In the genomic region with DNA sequence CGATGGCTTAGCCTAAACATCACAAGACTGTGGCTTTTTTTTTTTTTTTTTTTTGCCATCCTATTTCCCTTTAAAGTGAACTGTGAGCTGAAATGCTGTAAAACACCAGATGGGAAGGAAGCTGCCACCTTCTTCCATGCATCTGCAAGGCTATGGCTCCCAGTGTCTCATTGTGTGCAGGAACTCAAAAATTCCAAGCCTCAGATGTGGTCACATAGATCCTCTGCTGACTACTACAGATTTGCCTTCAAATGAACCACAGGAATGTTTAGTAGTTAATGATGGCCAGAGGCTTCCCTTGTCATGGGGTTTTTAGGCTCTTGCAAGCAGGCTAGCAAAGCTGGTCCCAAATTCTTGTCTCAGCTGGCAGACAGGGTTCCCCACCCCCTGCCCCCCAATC, we compare ENCODE assay signal across 21 mouse cellular contexts.
A peak's percentile ranks its signal among the peaks of the same experiment; 100 is the strongest.
DNase-seq lines count a peak whose midpoint lies in the region; ATAC-seq and TF ChIP-seq lines count a peak whose summit lies in the region.
"Had no signal": no experiment of that assay in that cellular context is flagged by ENCODE, and none has a peak within 500 bp of the region (broad histone marks: within the 10 kb centered on the region; RNA-seq: fewer than 3 reads in every experiment).

No protein-coding gene starts in this region.

- no peaks in the 10 kb centered on the region for H3K9me3 ChIP-seq in lung, embryonic 14.5 days (ENCODE audit: low read depth, low read length)
- H3K9me3 ChIP-seq in embryonic facial prominence, embryonic 14.5 days (ENCODE audit: control insufficient read depth, low read length), result no peaks in the 10 kb centered on the region
- H3K9me3 ChIP-seq in limb, embryonic 14.5 days (ENCODE audit: control insufficient read depth, low read length), result no peaks in the 10 kb centered on the region
- H3K9me3 ChIP-seq: hindbrain, embryonic 15.5 days; midbrain, embryonic 10.5 days; neural tube, embryonic 15.5 days had no signal

- CTCF ChIA-PET in Patski (lab: Charles Lee), result interaction anchor here (0.9 kb wide), 1 partner anchor 12 kb away, joined by 4 read pairs; no protein-coding TSS in a partner anchor

- POLR2A ChIA-PET in Patski (lab: Charles Lee), result interaction anchor here (0.7 kb wide), 1 partner anchor 74 kb away, joined by 4 read pairs; no protein-coding TSS in a partner anchor

- in situ Hi-C loops in Patski (cut with MboI; ENCODE audit: low pct_unique_long_range_greater_than_20kb), result no loop called here

- H3K27ac ChIP-seq in lung, embryonic 14.5 days (ENCODE audit: low read depth), result peak overlapping the region; percentile 24; the same call in 1 of the 2 replicates
- H3K27ac ChIP-seq in embryonic facial prominence, embryonic 14.5 days (replicated peaks; ENCODE audit: low read depth, low read length), result no peak overlapping the region
- H3K27ac ChIP-seq in limb, embryonic 14.5 days (replicated peaks; ENCODE audit: low read depth, low read length), result no peak overlapping the region
- no peak overlapping the region for H3K27ac ChIP-seq in left cerebral cortex, adult 2 months
- H3K27ac ChIP-seq: gastrocnemius, adult 2 months; hindbrain, embryonic 15.5 days; midbrain, embryonic 10.5 days; neural tube, embryonic 15.5 days had no signal

- no peaks in the 10 kb centered on the region for H3K4me1 ChIP-seq in lung, embryonic 14.5 days (ENCODE audit: insufficient read depth)
- H3K4me1 ChIP-seq in embryonic facial prominence, embryonic 14.5 days (ENCODE audit: control insufficient read depth, insufficient read depth, low read length), result no peaks in the 10 kb centered on the region
- H3K4me1 ChIP-seq in limb, embryonic 14.5 days (ENCODE audit: control insufficient read depth, insufficient read depth, low read length), result peaks cover 7% of the 10 kb centered on the region
- H3K4me1 ChIP-seq: hindbrain, embryonic 15.5 days; midbrain, embryonic 10.5 days; neural tube, embryonic 15.5 days had no signal

- intact Hi-C loops in left cerebral cortex, adult 2 months (cut with DNase I), result no loop called here

- ATAC-seq in lung, embryonic 14.5 days (ENCODE audit: insufficient read depth), result no peak; the same call in 1 of the 2 replicates
- ATAC-seq in Patski, result peak; percentile 100
- ATAC-seq in embryonic facial prominence, embryonic 14.5 days (ENCODE audit: low read depth), result peak; percentile 62
- peak; percentile 30; the same call in 1 of the 2 replicates for ATAC-seq in limb, embryonic 14.5 days (ENCODE audit: low FRiP score, low read depth)
- no peak for ATAC-seq in CD4-positive, CD25-positive, alpha-beta regulatory T cell, adult 4 months
- ATAC-seq: activated CD4-positive, CD25-positive, alpha-beta regulatory T cell, adult 4 months; liver, postnatal 0 days had no signal

- peak; percentile 44 for DNase-seq in lung, embryonic 14.5 days
- no peak for DNase-seq in lung, postnatal 4 days
- DNase-seq in Patski (ENCODE audit: low read depth, low spot score), result peak; percentile 81
- DNase-seq in embryonic facial prominence, embryonic 14.5 days (ENCODE audit: low spot score), result peak; percentile 87
- peak; percentile 57 for DNase-seq in limb, embryonic 14.5 days (ENCODE audit: low spot score)
- no peak for DNase-seq in left cerebral cortex, adult 2 months (ENCODE audit: extremely low spot score in 1 of 2, low spot score in 2 of 2)
- no peak for DNase-seq in thymus, postnatal 4 days
- DNase-seq: cerebellum, postnatal 36 days; gastrocnemius, adult 2 months; heart, postnatal 14 days; kidney, adult 18-20 months; kidney, postnatal 4 days; layer of hippocampus, postnatal 36 days; left cerebral cortex, postnatal 4 days; liver, postnatal 0 days; thymus, adult 2 months had no signal

- no peaks in the 10 kb centered on the region for H3K36me3 ChIP-seq in lung, embryonic 14.5 days (ENCODE audit: insufficient read depth)
- H3K36me3 ChIP-seq in embryonic facial prominence, embryonic 14.5 days (ENCODE audit: control insufficient read depth, insufficient read depth, low read length), result no peaks in the 10 kb centered on the region
- no peaks in the 10 kb centered on the region for H3K36me3 ChIP-seq in limb, embryonic 14.5 days (ENCODE audit: control insufficient read depth, insufficient read depth, low read length)
- H3K36me3 ChIP-seq: hindbrain, embryonic 15.5 days; midbrain, embryonic 10.5 days; neural tube, embryonic 15.5 days had no signal

- no peak for TF ChIP-seq CTCF in lung, embryonic 14.5 days (IDR thresholded peaks at IDR 0.05; ENCODE audit: low read depth)
- no peak for TF ChIP-seq CTCF in Patski (IDR thresholded peaks at IDR 0.05)
- no peak for TF ChIP-seq CTCF in left cerebral cortex, adult 2 months (IDR thresholded peaks at IDR 0.05)

- WGBS in lung, embryonic 14.5 days, result 26% methylated on average over 1 of the region's 1 CpGs
- 36% methylated on average over 1 of the region's 1 CpGs for whole genome bisulfite sequencing in embryonic facial prominence, embryonic 14.5 days
- WGBS in limb, embryonic 14.5 days, result 10% methylated on average over 1 of the region's 1 CpGs

- no peak overlapping the region for H3K4me3 ChIP-seq in lung, embryonic 14.5 days (ENCODE audit: low read depth, low read length)
- no peak overlapping the region for H3K4me3 ChIP-seq in embryonic facial prominence, embryonic 14.5 days (ENCODE audit: low read depth, low read length)
- H3K4me3 ChIP-seq in limb, embryonic 14.5 days (replicated peaks; ENCODE audit: low read length), result no peak overlapping the region
- no peak overlapping the region for H3K4me3 ChIP-seq in left cerebral cortex, adult 2 months
- H3K4me3 ChIP-seq: gastrocnemius, adult 2 months; hindbrain, embryonic 15.5 days; midbrain, embryonic 10.5 days; neural tube, embryonic 15.5 days had no signal

- no peaks in the 10 kb centered on the region for H3K27me3 ChIP-seq in lung, embryonic 14.5 days (ENCODE audit: insufficient read depth, low read length)
- no peaks in the 10 kb centered on the region for H3K27me3 ChIP-seq in Patski
- H3K27me3 ChIP-seq in embryonic facial prominence, embryonic 14.5 days (replicated peaks; ENCODE audit: control insufficient read depth, insufficient read depth, low read length), result no peaks in the 10 kb centered on the region
- no peaks in the 10 kb centered on the region for H3K27me3 ChIP-seq in limb, embryonic 14.5 days (ENCODE audit: control insufficient read depth, insufficient read depth, low read length)
- H3K27me3 ChIP-seq: hindbrain, embryonic 15.5 days; neural tube, embryonic 15.5 days had no signal

- H3K4me2 ChIP-seq in lung, embryonic 14.5 days, result no peak overlapping the region
- no peak overlapping the region for H3K4me2 ChIP-seq in embryonic facial prominence, embryonic 14.5 days (ENCODE audit: low read depth, low read length)
- no peak overlapping the region for H3K4me2 ChIP-seq in limb, embryonic 14.5 days (replicated peaks; ENCODE audit: low read depth, low read length, severe bottlenecking)
- H3K4me2 ChIP-seq: hindbrain, embryonic 15.5 days; neural tube, embryonic 15.5 days had no signal

- H3K9ac ChIP-seq in lung, embryonic 14.5 days, result no peak overlapping the region
- H3K9ac ChIP-seq in embryonic facial prominence, embryonic 14.5 days (ENCODE audit: low read depth, low read length), result no peak overlapping the region
- H3K9ac ChIP-seq in limb, embryonic 14.5 days (ENCODE audit: low read depth, low read length, severe bottlenecking), result no peak overlapping the region
- H3K9ac ChIP-seq: hindbrain, embryonic 15.5 days; liver, postnatal 0 days; neural tube, embryonic 15.5 days had no signal

- no peak for TF ChIP-seq POLR2A in limb, embryonic 14.5 days (IDR thresholded peaks at IDR 0.05; ENCODE audit: borderline replicate concordance, extremely low read depth, insufficient read depth, insufficient read length)

Comparison
In these comparisons a context has a peak if more than half of its experiments do, and no peak if none do; other contexts are left out.
1. DNase-seq: peak in lung, embryonic 14.5 days (single experiment), Patski (single experiment), embryonic facial prominence, embryonic 14.5 days (single experiment) and limb, embryonic 14.5 days (single experiment); none in lung, postnatal 4 days (0 of 2), left cerebral cortex, adult 2 months (0 of 2) and thymus, postnatal 4 days (single experiment).
2. ATAC-seq: peak in Patski (single experiment), embryonic facial prominence, embryonic 14.5 days (single experiment) and limb, embryonic 14.5 days (single experiment); none in lung, embryonic 14.5 days (single experiment) and CD4-positive, CD25-positive, alpha-beta regulatory T cell, adult 4 months (single experiment).